Comparison of ENCODE assay signal across 15 mouse cellular contexts in the genomic region with DNA sequence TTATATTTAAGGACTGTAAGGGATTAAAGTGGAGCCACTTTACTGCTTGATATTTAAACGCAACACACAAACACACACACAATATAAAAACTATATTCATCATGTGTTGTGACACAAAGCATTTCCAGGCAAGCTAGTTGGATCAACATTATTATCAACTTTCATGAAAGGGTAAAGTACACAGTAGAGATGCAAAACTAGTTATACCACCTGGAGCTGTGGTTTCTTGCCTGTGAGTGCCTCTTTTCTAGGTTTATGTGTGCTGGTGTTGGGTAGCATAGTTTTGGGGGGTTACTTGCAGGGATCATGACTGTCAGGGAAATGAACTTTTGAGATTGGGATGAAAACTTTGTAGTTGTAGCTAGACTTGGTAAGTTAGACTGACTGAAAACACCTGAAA.
"Had no signal": no experiment of that assay in that cellular context is flagged by ENCODE, and none has a peak within 500 bp of the region (broad histone marks: within the 10 kb centered on the region; RNA-seq: fewer than 3 reads in every experiment).

No protein-coding gene starts in this region.

- H3K4me2 ChIP-seq: neural tube, embryonic 12.5 days; neural tube, embryonic 13.5 days; neural tube, embryonic 15.5 days had no signal

- H3K36me3 ChIP-seq: neural tube, embryonic 12.5 days; neural tube, embryonic 13.5 days; neural tube, embryonic 15.5 days had no signal

- H3K9ac ChIP-seq: neural tube, embryonic 12.5 days; neural tube, embryonic 13.5 days; neural tube, embryonic 15.5 days had no signal

- H3K4me1 ChIP-seq: neural tube, embryonic 12.5 days; neural tube, embryonic 13.5 days; neural tube, embryonic 15.5 days had no signal

- H3K9me3 ChIP-seq: neural tube, embryonic 12.5 days; neural tube, embryonic 13.5 days; neural tube, embryonic 15.5 days had no signal

- DNase-seq: retina, postnatal 1 day; right cerebral cortex, adult 18-20 months; right cerebral cortex, postnatal 14 days; right cerebral cortex, postnatal 25 days; right cerebral cortex, postnatal 4 days; spleen, adult 18-20 months; thymus, adult 18-20 months; thymus, adult 2 months; thymus, postnatal 14 days; thymus, postnatal 25 days; thymus, postnatal 36 days; thymus, postnatal 4 days had no signal

- H3K27ac ChIP-seq: neural tube, embryonic 12.5 days; neural tube, embryonic 13.5 days; neural tube, embryonic 15.5 days had no signal

- H3K27me3 ChIP-seq: neural tube, embryonic 12.5 days; neural tube, embryonic 13.5 days; neural tube, embryonic 15.5 days had no signal

- H3K4me3 ChIP-seq: neural tube, embryonic 12.5 days; neural tube, embryonic 13.5 days; neural tube, embryonic 15.5 days had no signal
